Mouse (Mus musculus): Measurements from ENCODE around the gene Eef1b2. TPM values are rescaled to one million over a fixed set of nuclear protein-coding genes. Genes with fewer than 3 reads are reported as not detected.
"Not testable (repeated sequence)": the region's sequence is repeated elsewhere in the genome, so short reads cannot be mapped to it uniquely, and the experiment has no call there.

Gene Eef1b2
- 338 and 379 TPM in 2 replicates for polyA plus RNA-seq (2015; fragmentation: Nextera tagmentation; extraction: Ambion mirVana)

GRCm38 (mm10) chr1:63176604-63177421 lies at the start of gene Eef1b2, which contains the start of gene Ndufs1:
Gene Eef1b2, plus strand, starts transcription at chr1:63176825.
Gene Ndufs1, minus strand, starts transcription at chr1:63176833.
- Histone ChIP-seq H3K27ac (replicated peaks) (peak within 1 kb of the TSS; percentile 96), H3K4me1 (peaks cover 30% of the 10 kb centered on the region), H3K36me3 (peaks cover 50% of the 10 kb centered on the region), H3K9me3 (no peaks in the 10 kb centered on the region), H3K4me2 (peak within 1 kb of the TSS; percentile 83), H3K27me3 (replicated peaks) (no peaks in the 10 kb centered on the region), H3K9ac (peak within 1 kb of the TSS; percentile 92), H3K4me3 (peak within 1 kb of the TSS; percentile 73)
- under 1% methylated on average over 72 of the region's 72 CpGs for WGBS
- peak; percentile 71 for ATAC-seq (ENCODE audit: extremely low read depth, insufficient number of reproducible peaks, low FRiP score, low TSS enrichment)

- no peak for ATAC-seq (ENCODE audit: extremely low read depth, insufficient number of reproducible peaks, low FRiP score, low TSS enrichment)
- Histone ChIP-seq H3K27me3 (replicated peaks) (no peaks in the 10 kb centered on the region), H3K27ac (replicated peaks) (no peak overlapping the region), H3K9ac (no peak overlapping the region), H3K36me3 (peaks cover 40% of the 10 kb centered on the region), H3K9me3 (no peaks in the 10 kb centered on the region), H3K4me3 (peak overlapping the region; percentile 49; the same call in 1 of the 2 replicates), H3K4me2 (peak overlapping the region; percentile 76), H3K4me1 (peaks cover 10% of the 10 kb centered on the region)
- WGBS, result 71% methylated on average over 3 of the region's 3 CpGs
These were observed 47.4 kb upstream of the Eef1b2 start for GRCm38 (mm10) chr1:63129273-63129672.

GRCm38 (mm10) chr1:63129857-63130690 lies 46.6 kb upstream of the Eef1b2 start:
- Histone ChIP-seq H3K36me3 (peaks cover 34% of the 10 kb centered on the region), H3K27ac (replicated peaks) (0 out of 2 replicates have a peak overlapping the region, but pooled peaks have one; percentile 53)
- peak; percentile 62 for ATAC-seq (ENCODE audit: extremely low read depth, insufficient number of reproducible peaks, low FRiP score, low TSS enrichment)

GRCm38 (mm10) chr1:63130883-63131282 lies 45.7 kb upstream of the Eef1b2 start:
- Histone ChIP-seq H3K9ac (no peak overlapping the region), H3K27me3 (replicated peaks) (no peaks in the 10 kb centered on the region), H3K4me1 (peaks cover 10% of the 10 kb centered on the region), H3K36me3 (peaks cover 26% of the 10 kb centered on the region), H3K9me3 (no peaks in the 10 kb centered on the region), H3K27ac (replicated peaks) (no peak overlapping the region), H3K4me2 (no peak overlapping the region), H3K4me3 (no peak overlapping the region)
- no peak for ATAC-seq (ENCODE audit: extremely low read depth, insufficient number of reproducible peaks, low FRiP score, low TSS enrichment)
- WGBS, result 74% methylated on average over 2 of the region's 2 CpGs

More at GRCm38 (mm10) chr1:63129857-63130690, 46.6 kb upstream of the Eef1b2 start:
- 14% methylated on average over 18 of the region's 18 CpGs for WGBS
- Histone ChIP-seq H3K4me1 (peaks cover 10% of the 10 kb centered on the region), H3K27me3 (replicated peaks) (no peaks in the 10 kb centered on the region), H3K4me2 (peak overlapping the region; percentile 76), H3K4me3 (peak overlapping the region; percentile 49), H3K9me3 (no peaks in the 10 kb centered on the region), H3K9ac (peak overlapping the region; percentile 77)

- Histone ChIP-seq H3K27me3 (replicated peaks) (no peaks in the 10 kb centered on the region), H3K4me3 (no peak overlapping the region), H3K36me3 (peaks cover 20% of the 10 kb centered on the region), H3K9me3 (no peaks in the 10 kb centered on the region), H3K4me1 (peaks cover 10% of the 10 kb centered on the region), H3K4me2 (no peak overlapping the region), H3K27ac (replicated peaks) (no peak overlapping the region), H3K9ac (no peak overlapping the region)
- ATAC-seq (ENCODE audit: extremely low read depth, insufficient number of reproducible peaks, low FRiP score, low TSS enrichment), result no peak
- 87% methylated on average over 11 of the region's 11 CpGs for WGBS
These were observed 44.9 kb upstream of the Eef1b2 start for GRCm38 (mm10) chr1:63131766-63132165.

- Histone ChIP-seq H3K27ac (replicated peaks) (no peak overlapping the region), H3K9ac (no peak overlapping the region), H3K36me3 (peaks cover 19% of the 10 kb centered on the region), H3K27me3 (replicated peaks) (no peaks in the 10 kb centered on the region), H3K4me3 (no peak overlapping the region), H3K4me1 (peaks cover 10% of the 10 kb centered on the region), H3K9me3 (no peaks in the 10 kb centered on the region), H3K4me2 (no peak overlapping the region)
- no peak for ATAC-seq (ENCODE audit: extremely low read depth, insufficient number of reproducible peaks, low FRiP score, low TSS enrichment)
- WGBS, result 78% methylated on average over 3 of the region's 3 CpGs
These were observed 42.1 kb upstream of the Eef1b2 start for GRCm38 (mm10) chr1:63134530-63134929.

GRCm38 (mm10) chr1:63137971-63138370 lies 38.7 kb upstream of the Eef1b2 start:
- no peak overlapping the region for H3K4me3 ChIP-seq
- no peaks in the 10 kb centered on the region for H3K9me3 ChIP-seq
- WGBS, result 74% methylated on average over 2 of the region's 2 CpGs
- H3K27ac ChIP-seq (replicated peaks), result no peak overlapping the region
- no peaks in the 10 kb centered on the region for H3K4me1 ChIP-seq
- ATAC-seq (ENCODE audit: extremely low read depth, insufficient number of reproducible peaks, low FRiP score, low TSS enrichment), result no peak
- H3K9ac ChIP-seq, result no peak overlapping the region
- no peak overlapping the region for H3K4me2 ChIP-seq
- H3K36me3 ChIP-seq, result peaks cover 45% of the 10 kb centered on the region
- no peaks in the 10 kb centered on the region for H3K27me3 ChIP-seq (replicated peaks)

- not testable (repeated sequence) for H3K27ac ChIP-seq (replicated peaks); H3K9ac ChIP-seq; H3K27me3 ChIP-seq (replicated peaks); H3K4me2 ChIP-seq; ATAC-seq (ENCODE audit: extremely low read depth, insufficient number of reproducible peaks, low FRiP score, low TSS enrichment); H3K4me3 ChIP-seq; H3K9me3 ChIP-seq; H3K4me1 ChIP-seq
- H3K36me3 ChIP-seq, result peaks cover 50% of the 10 kb centered on the region
- WGBS, result 78% methylated on average over 1 of the region's 1 CpGs
These were observed 38.0 kb upstream of the Eef1b2 start for GRCm38 (mm10) chr1:63138586-63138985.

- H3K4me2 ChIP-seq, result no peak overlapping the region
- no peaks in the 10 kb centered on the region for H3K4me1 ChIP-seq
- 91% methylated on average over 13 of the region's 13 CpGs for WGBS
- ATAC-seq (ENCODE audit: extremely low read depth, insufficient number of reproducible peaks, low FRiP score, low TSS enrichment), result no peak
- H3K27ac ChIP-seq (replicated peaks), result no peak overlapping the region
- H3K9me3 ChIP-seq, result no peaks in the 10 kb centered on the region
- peaks cover 67% of the 10 kb centered on the region for H3K36me3 ChIP-seq
- no peak overlapping the region for H3K9ac ChIP-seq
- H3K4me3 ChIP-seq, result no peak overlapping the region
- H3K27me3 ChIP-seq (replicated peaks), result no peaks in the 10 kb centered on the region
These were observed 36.4 kb upstream of the Eef1b2 start for GRCm38 (mm10) chr1:63140231-63140630.

GRCm38 (mm10) chr1:63168638-63169037 lies 8.0 kb upstream of the Eef1b2 start:
- no peak; the same call in 1 of the 2 replicates for ATAC-seq (ENCODE audit: extremely low read depth, insufficient number of reproducible peaks, low FRiP score, low TSS enrichment)
- Histone ChIP-seq H3K27ac (replicated peaks) (no peak overlapping the region), H3K27me3 (replicated peaks) (no peaks in the 10 kb centered on the region), H3K4me3 (no peak overlapping the region), H3K4me1 (peaks cover under 1% of the 10 kb centered on the region; the same call in 1 of the 2 replicates), H3K4me2 (no peak overlapping the region), H3K9ac (no peak overlapping the region), H3K9me3 (no peaks in the 10 kb centered on the region), H3K36me3 (peaks cover 86% of the 10 kb centered on the region)
- 79% methylated on average over 2 of the region's 2 CpGs for WGBS

- Histone ChIP-seq H3K9ac (peak overlapping the region; percentile 92), H3K4me2 (peak overlapping the region; percentile 83), H3K9me3 (no peaks in the 10 kb centered on the region), H3K27me3 (replicated peaks) (no peaks in the 10 kb centered on the region), H3K4me1 (peaks cover 30% of the 10 kb centered on the region), H3K27ac (replicated peaks) (peak overlapping the region; percentile 96), H3K4me3 (peak overlapping the region; percentile 73), H3K36me3 (peaks cover 57% of the 10 kb centered on the region)
- ATAC-seq (ENCODE audit: extremely low read depth, insufficient number of reproducible peaks, low FRiP score, low TSS enrichment), result no peak
- WGBS, result 4% methylated on average over 11 of the region's 11 CpGs
These were observed 772 bp upstream of the Eef1b2 start for GRCm38 (mm10) chr1:63175853-63176252.

All from heart, embryonic 13.5 days (tissue).